In genomic region chr8:105607684-105608083, GRCm38 (mm10) we compare ENCODE assay signal across 9 mouse cellular contexts. TPM values are rescaled to one million over a fixed set of nuclear protein-coding genes. Genes with fewer than 3 reads are reported as not detected.
DNase-seq lines count a peak whose midpoint lies in the region; ATAC-seq and TF ChIP-seq lines count a peak whose summit lies in the region.
"Had no signal": no experiment of that assay in that cellular context is flagged by ENCODE, and none has a peak within 500 bp of the region (broad histone marks: within the 10 kb centered on the region; RNA-seq: fewer than 3 reads in every experiment).

No protein-coding gene starts in this region.

- 30% methylated on average over 4 of the region's 4 CpGs for WGBS in kidney, embryonic 14.5 days

- peaks cover 4% of the 10 kb centered on the region for H3K4me1 ChIP-seq in ES-Bruce4 (ENCODE audit: control insufficient read depth, insufficient read depth, low read length)
- peaks cover 15% of the 10 kb centered on the region for H3K4me1 ChIP-seq in cortical plate, adult 2 months (ENCODE audit: control insufficient read depth, insufficient read depth, low read length)
- peaks cover 19% of the 10 kb centered on the region for H3K4me1 ChIP-seq in kidney, embryonic 14.5 days (ENCODE audit: control insufficient read depth, insufficient read depth, low read length)

- peaks cover 3% of the 10 kb centered on the region; the same call in 1 of the 2 replicates for H3K27me3 ChIP-seq in ES-Bruce4 (ENCODE audit: control insufficient read depth, insufficient read depth, low read length, poor library complexity, severe bottlenecking)
- no peaks in the 10 kb centered on the region for H3K27me3 ChIP-seq in kidney, embryonic 14.5 days (ENCODE audit: control insufficient read depth, insufficient read depth, low read length)

- H3K4me3 ChIP-seq in gastrocnemius, adult 2 months = peak overlapping the region; percentile 78
- H3K4me3 ChIP-seq in ES-Bruce4 (ENCODE audit: low read depth, low read length) = no peak overlapping the region
- H3K4me3 ChIP-seq in cortical plate, adult 2 months (ENCODE audit: insufficient read depth, low read length) = peak overlapping the region; percentile 70; the same call in 1 of the 2 replicates
- 0 out of 2 replicates have a peak overlapping the region, but pooled peaks have one; percentile 73 for H3K4me3 ChIP-seq in kidney, embryonic 14.5 days (ENCODE audit: low read length)

- H3K27ac ChIP-seq in gastrocnemius, adult 2 months = peak overlapping the region; percentile 98
- no peak overlapping the region for H3K27ac ChIP-seq in ES-Bruce4 (ENCODE audit: insufficient read depth, low read length)
- no peak overlapping the region for H3K27ac ChIP-seq in cortical plate, adult 2 months (ENCODE audit: insufficient read depth, low read length)
- H3K27ac ChIP-seq in kidney, embryonic 14.5 days (ENCODE audit: low read depth, low read length) = no peak overlapping the region

- no peak for TF ChIP-seq EP300 in ES-Bruce4 (IDR thresholded peaks at IDR 0.05; ENCODE audit: insufficient read depth, low read depth, low read length)

- no peak overlapping the region for H3K9ac ChIP-seq in ES-Bruce4 (ENCODE audit: low read depth, poor library complexity, severe bottlenecking)
- H3K9ac ChIP-seq in kidney, embryonic 14.5 days (ENCODE audit: low read depth, low read length) = no peak overlapping the region

- intact Hi-C loops in gastrocnemius, adult 2 months (cut with DNase I) = no loop called here

- H3K9me3 ChIP-seq in ES-Bruce4 (replicated peaks; ENCODE audit: control insufficient read depth, insufficient read depth, low read length, poor library complexity, severe bottlenecking) = no peaks in the 10 kb centered on the region
- H3K9me3 ChIP-seq in kidney, embryonic 14.5 days (ENCODE audit: control insufficient read depth, low read length) = no peaks in the 10 kb centered on the region

- no peak for ATAC-seq in kidney, embryonic 14.5 days (ENCODE audit: low FRiP score, low TSS enrichment)

- no peak overlapping the region for H3K4me2 ChIP-seq in kidney, embryonic 14.5 days (replicated peaks; ENCODE audit: low read depth, low read length)

- TF ChIP-seq CTCF in gastrocnemius, adult 2 months (IDR thresholded peaks at IDR 0.05) = peak; percentile 58
- TF ChIP-seq CTCF in ES-Bruce4 (IDR thresholded peaks at IDR 0.05; ENCODE audit: low read depth, low read length) = peak; percentile 53
- TF ChIP-seq CTCF in cortical plate, adult 2 months (IDR thresholded peaks at IDR 0.05; ENCODE audit: extremely low read depth, insufficient read depth, low read length) = 0 out of 2 replicates have a peak, but pooled peaks have one; percentile 15

- H3K36me3 ChIP-seq in ES-Bruce4 (ENCODE audit: control insufficient read depth, insufficient read depth, low read length, poor library complexity, severe bottlenecking) = no peaks in the 10 kb centered on the region
- no peaks in the 10 kb centered on the region for H3K36me3 ChIP-seq in kidney, embryonic 14.5 days (ENCODE audit: control insufficient read depth, insufficient read depth, low read length)

- DNase-seq in gastrocnemius, adult 2 months = no peak
- no peak for DNase-seq in gastrocnemius, postnatal 4 days (ENCODE audit: low spot score in 2 of 2)
- peak; percentile 84 for DNase-seq in lung, postnatal 36 days
- peak; percentile 75 for DNase-seq in thymus, postnatal 25 days
- no peak for DNase-seq in gastrocnemius, postnatal 10 days

- no peak for TF ChIP-seq POLR2A in ES-Bruce4 (IDR thresholded peaks at IDR 0.05; ENCODE audit: insufficient read depth, low read length)
- no peak for TF ChIP-seq POLR2A in cortical plate, adult 2 months (IDR thresholded peaks at IDR 0.05; ENCODE audit: extremely low read depth, insufficient read depth, low read length)

RNA-seq across cellular contexts. Expression of gene Ripor1, which starts 2.6 kb away (rescaled TPM):
- total RNA-seq in gastrocnemius, adult 2 months (2021) = 10 to 100 TPM; 15.7 to 20.6 TPM
- total RNA-seq in gastrocnemius, postnatal 4 days (2021) = 10 to 100 TPM; 31.9 to 32.4 TPM
- 26.5 and 27.5 TPM in 2 replicates for polyA plus RNA-seq in ES-Bruce4 (2011; ENCODE audit: insufficient read depth, insufficient read length, low read depth, missing spikeins)
- polyA plus RNA-seq in cortical plate, adult 2 months (2012; rRNA removed) = 47.3 and 49.1 TPM in 2 replicates
- 17.3 and 28.4 TPM in 2 replicates for polyA plus RNA-seq in kidney, embryonic 14.5 days (2014; fragmentation: Nextera tagmentation; extraction: Ambion mirVana)
- total RNA-seq in gastrocnemius, postnatal 10 days (2021) = 10 to 100 TPM; 20.7 to 26.9 TPM

RNA-seq across cellular contexts. Expression of gene Ctcf, which starts 28.7 kb away (rescaled TPM):
- 10 to 100 TPM; 33.2 to 42.6 TPM for total RNA-seq in gastrocnemius, adult 2 months (2021)
- total RNA-seq in gastrocnemius, postnatal 4 days (2021) = 10 to 100 TPM; 57.4 to 58.4 TPM
- polyA plus RNA-seq in ES-Bruce4 (2011; ENCODE audit: insufficient read depth, insufficient read length, low read depth, missing spikeins) = 105 and 123 TPM in 2 replicates
- 30.3 and 30.8 TPM in 2 replicates for polyA plus RNA-seq in cortical plate, adult 2 months (2012; rRNA removed)
- polyA plus RNA-seq in kidney, embryonic 14.5 days (2014; fragmentation: Nextera tagmentation; extraction: Ambion mirVana) = 73.0 and 139 TPM in 2 replicates
- 10 to 100 TPM; 43.7 to 46.7 TPM for total RNA-seq in gastrocnemius, postnatal 10 days (2021)

RNA-seq across cellular contexts. Expression of gene Agrp, which starts 29.5 kb away (rescaled TPM):
- total RNA-seq in gastrocnemius, adult 2 months (2021) = under 1 TPM in 1 of 2 experiments, not detected in 1; 0.75 TPM
- under 1 TPM in 1 of 2 experiments, not detected in 1; 0.59 TPM for total RNA-seq in gastrocnemius, postnatal 4 days (2021)
- not detected in 2 replicates for polyA plus RNA-seq in ES-Bruce4 (2011; ENCODE audit: insufficient read depth, insufficient read length, low read depth, missing spikeins)
- 0.15 and 0.17 TPM in 2 replicates for polyA plus RNA-seq in cortical plate, adult 2 months (2012; rRNA removed)
- polyA plus RNA-seq in kidney, embryonic 14.5 days (2014; fragmentation: Nextera tagmentation; extraction: Ambion mirVana) = 1.3 and 1.4 TPM in 2 replicates
- under 1 TPM; 0.84 to 0.85 TPM for total RNA-seq in gastrocnemius, postnatal 10 days (2021)
- polyA plus RNA-seq: testis, adult 2 months had no signal

RNA-seq across cellular contexts. Expression of gene Atp6v0d1, which starts 41.8 kb away (rescaled TPM):
- total RNA-seq in gastrocnemius, adult 2 months (2021) = 10 to 100 TPM; 40.3 to 41.6 TPM
- 10 to 100 TPM; 71.8 to 71.9 TPM for total RNA-seq in gastrocnemius, postnatal 4 days (2021)
- polyA plus RNA-seq in ES-Bruce4 (2011; ENCODE audit: insufficient read depth, insufficient read length, low read depth, missing spikeins) = 78.4 and 86.5 TPM in 2 replicates
- polyA plus RNA-seq in cortical plate, adult 2 months (2012; rRNA removed) = 359 and 361 TPM in 2 replicates
- 73.9 and 90.1 TPM in 2 replicates for polyA plus RNA-seq in kidney, embryonic 14.5 days (2014; fragmentation: Nextera tagmentation; extraction: Ambion mirVana)
- 10 to 100 TPM; 49.3 to 54.2 TPM for total RNA-seq in gastrocnemius, postnatal 10 days (2021)

Comparison
In these comparisons a context has a peak if more than half of its experiments do, and no peak if none do; other contexts are left out.
1. DNase-seq: peak in lung, postnatal 36 days (single experiment) and thymus, postnatal 25 days (single experiment); none in gastrocnemius, adult 2 months (single experiment), gastrocnemius, postnatal 4 days (0 of 2) and gastrocnemius, postnatal 10 days (single experiment).
2. Peak in every context shown above with its lines, with median percentiles within 50 percentile points of each other: CTCF ChIP-seq.